Mouse (Mus musculus): ENCODE measurements around the gene Kcnma1. TPM values are rescaled to one million over a fixed set of nuclear protein-coding genes. Genes with fewer than 3 reads are reported as not detected.

The Kcnma1 gene
- polyA plus RNA-seq, 1 experiment from 2014 or later = 22.8 TPM

- no peak overlapping the region for H3K4me3 ChIP-seq (replicated peaks; ENCODE audit: low read length)
- no peak for ATAC-seq (ENCODE audit: low FRiP score)
- 86% methylated on average over 6 of the region's 6 CpGs for WGBS
These were observed 472.2 kb downstream of the Kcnma1 start for GRCm38 (mm10) chr14:23542131-23542530.

GRCm38 (mm10) chr14:23539621-23540020, 474.7 kb downstream of the Kcnma1 start:
- Histone ChIP-seq H3K4me3 (replicated peaks; ENCODE audit: low read length) (no peak overlapping the region), H3K27me3 (ENCODE audit: control insufficient read depth, insufficient read depth, low read length) (no peaks in the 10 kb centered on the region), H3K36me3 (replicated peaks; ENCODE audit: control insufficient read depth, insufficient read depth) (no peaks in the 10 kb centered on the region), H3K9ac (no peak overlapping the region), H3K9me3 (ENCODE audit: control insufficient read depth, low read length) (no peaks in the 10 kb centered on the region), H3K4me2 (replicated peaks) (no peak overlapping the region), H3K27ac (no peak overlapping the region), H3K4me1 (replicated peaks; ENCODE audit: control insufficient read depth, insufficient read depth, low read length) (no peaks in the 10 kb centered on the region)
- DNase-seq (ENCODE audit: low spot score) (no peak), ATAC-seq (ENCODE audit: low FRiP score) (no peak)
- WGBS = 87% methylated on average over 3 of the region's 3 CpGs

More at GRCm38 (mm10) chr14:23542131-23542530, 472.2 kb downstream of the Kcnma1 start:
- DNase-seq (ENCODE audit: low spot score) = no peak
- H3K4me1 ChIP-seq (replicated peaks; ENCODE audit: control insufficient read depth, insufficient read depth, low read length) = no peaks in the 10 kb centered on the region
- no peaks in the 10 kb centered on the region for H3K9me3 ChIP-seq (ENCODE audit: control insufficient read depth, low read length)
- H3K4me2 ChIP-seq (replicated peaks) = no peak overlapping the region
- H3K36me3 ChIP-seq (replicated peaks; ENCODE audit: control insufficient read depth, insufficient read depth) = no peaks in the 10 kb centered on the region
- H3K27me3 ChIP-seq (ENCODE audit: control insufficient read depth, insufficient read depth, low read length) = no peaks in the 10 kb centered on the region
- H3K9ac ChIP-seq = no peak overlapping the region
- H3K27ac ChIP-seq = no peak overlapping the region

- DNase-seq (ENCODE audit: low spot score) = no peak
- no peak overlapping the region for H3K27ac ChIP-seq
- H3K27me3 ChIP-seq (ENCODE audit: control insufficient read depth, insufficient read depth, low read length) = no peaks in the 10 kb centered on the region
- H3K9me3 ChIP-seq (ENCODE audit: control insufficient read depth, low read length) = no peaks in the 10 kb centered on the region
- no peak overlapping the region for H3K9ac ChIP-seq
- ATAC-seq (ENCODE audit: low FRiP score) = no peak
- H3K4me1 ChIP-seq (replicated peaks; ENCODE audit: control insufficient read depth, insufficient read depth, low read length) = no peaks in the 10 kb centered on the region
- 76% methylated on average over 3 of the region's 3 CpGs for WGBS
- no peak overlapping the region for H3K4me3 ChIP-seq (replicated peaks; ENCODE audit: low read length)
- H3K36me3 ChIP-seq (replicated peaks; ENCODE audit: control insufficient read depth, insufficient read depth) = no peaks in the 10 kb centered on the region
- no peak overlapping the region for H3K4me2 ChIP-seq (replicated peaks)
These were observed 480.9 kb downstream of the Kcnma1 start for GRCm38 (mm10) chr14:23533346-23533745.

- Histone ChIP-seq H3K4me1 (replicated peaks; ENCODE audit: control insufficient read depth, insufficient read depth, low read length) (no peaks in the 10 kb centered on the region), H3K4me2 (replicated peaks) (no peak overlapping the region), H3K27ac (no peak overlapping the region), H3K27me3 (ENCODE audit: control insufficient read depth, insufficient read depth, low read length) (no peaks in the 10 kb centered on the region), H3K36me3 (replicated peaks; ENCODE audit: control insufficient read depth, insufficient read depth) (no peaks in the 10 kb centered on the region), H3K4me3 (replicated peaks; ENCODE audit: low read length) (no peak overlapping the region), H3K9me3 (ENCODE audit: control insufficient read depth, low read length) (no peaks in the 10 kb centered on the region), H3K9ac (no peak overlapping the region)
- ATAC-seq (ENCODE audit: low FRiP score) (no peak), DNase-seq (ENCODE audit: low spot score) (no peak)
- WGBS = 80% methylated on average over 8 of the region's 8 CpGs
These were observed 482.4 kb downstream of the Kcnma1 start for GRCm38 (mm10) chr14:23531735-23532525.

GRCm38 (mm10) chr14:23529720-23530119, 484.6 kb downstream of the Kcnma1 start:
- WGBS = 11% methylated on average over 4 of the region's 4 CpGs

GRCm38 (mm10) chr14:23529229-23529628, 485.1 kb downstream of the Kcnma1 start:
- no peaks in the 10 kb centered on the region for H3K9me3 ChIP-seq (ENCODE audit: control insufficient read depth, low read length)
- 61% methylated on average over 1 of the region's 1 CpGs for WGBS
- no peaks in the 10 kb centered on the region for H3K36me3 ChIP-seq (replicated peaks; ENCODE audit: control insufficient read depth, insufficient read depth)
- no peak overlapping the region for H3K9ac ChIP-seq
- DNase-seq (ENCODE audit: low spot score) (no peak), ATAC-seq (ENCODE audit: low FRiP score) (no peak)
- no peak overlapping the region for H3K4me2 ChIP-seq (replicated peaks)
- no peaks in the 10 kb centered on the region for H3K4me1 ChIP-seq (replicated peaks; ENCODE audit: control insufficient read depth, insufficient read depth, low read length)
- H3K27ac ChIP-seq = no peak overlapping the region
- no peaks in the 10 kb centered on the region for H3K27me3 ChIP-seq (ENCODE audit: control insufficient read depth, insufficient read depth, low read length)
- no peak overlapping the region for H3K4me3 ChIP-seq (replicated peaks; ENCODE audit: low read length)

More at GRCm38 (mm10) chr14:23529720-23530119, 484.6 kb downstream of the Kcnma1 start:
- H3K4me2 ChIP-seq (replicated peaks) = no peak overlapping the region
- H3K27ac ChIP-seq = no peak overlapping the region
- no peaks in the 10 kb centered on the region for H3K9me3 ChIP-seq (ENCODE audit: control insufficient read depth, low read length)
- DNase-seq (ENCODE audit: low spot score) = peak; percentile 89
- H3K9ac ChIP-seq = no peak overlapping the region
- H3K4me1 ChIP-seq (replicated peaks; ENCODE audit: control insufficient read depth, insufficient read depth, low read length) = no peaks in the 10 kb centered on the region
- no peak overlapping the region for H3K4me3 ChIP-seq (replicated peaks; ENCODE audit: low read length)
- no peaks in the 10 kb centered on the region for H3K36me3 ChIP-seq (replicated peaks; ENCODE audit: control insufficient read depth, insufficient read depth)
- no peaks in the 10 kb centered on the region for H3K27me3 ChIP-seq (ENCODE audit: control insufficient read depth, insufficient read depth, low read length)
- ATAC-seq (ENCODE audit: low FRiP score) = no peak

GRCm38 (mm10) chr14:23525910-23526309, 488.4 kb downstream of the Kcnma1 start:
- no peaks in the 10 kb centered on the region for H3K36me3 ChIP-seq (replicated peaks; ENCODE audit: control insufficient read depth, insufficient read depth)
- 93% methylated on average over 1 of the region's 1 CpGs for WGBS
- no peak overlapping the region for H3K4me3 ChIP-seq (replicated peaks; ENCODE audit: low read length)
- no peaks in the 10 kb centered on the region for H3K27me3 ChIP-seq (ENCODE audit: control insufficient read depth, insufficient read depth, low read length)
- no peaks in the 10 kb centered on the region for H3K9me3 ChIP-seq (ENCODE audit: control insufficient read depth, low read length)
- ATAC-seq (ENCODE audit: low FRiP score) = no peak
- no peaks in the 10 kb centered on the region for H3K4me1 ChIP-seq (replicated peaks; ENCODE audit: control insufficient read depth, insufficient read depth, low read length)
- H3K4me2 ChIP-seq (replicated peaks) = no peak overlapping the region
- no peak overlapping the region for H3K27ac ChIP-seq
- no peak for DNase-seq (ENCODE audit: low spot score)
- H3K9ac ChIP-seq = no peak overlapping the region

- Histone ChIP-seq H3K4me3 (replicated peaks; ENCODE audit: low read length) (no peak overlapping the region), H3K27ac (no peak overlapping the region), H3K9me3 (ENCODE audit: control insufficient read depth, low read length) (no peaks in the 10 kb centered on the region), H3K36me3 (replicated peaks; ENCODE audit: control insufficient read depth, insufficient read depth) (no peaks in the 10 kb centered on the region), H3K4me2 (replicated peaks) (no peak overlapping the region), H3K27me3 (ENCODE audit: control insufficient read depth, insufficient read depth, low read length) (no peaks in the 10 kb centered on the region), H3K9ac (no peak overlapping the region), H3K4me1 (replicated peaks; ENCODE audit: control insufficient read depth, insufficient read depth, low read length) (no peaks in the 10 kb centered on the region)
- DNase-seq (ENCODE audit: low spot score) (no peak), ATAC-seq (ENCODE audit: low FRiP score) (no peak)
- 76% methylated on average over 6 of the region's 6 CpGs for WGBS
These were observed 490.3 kb downstream of the Kcnma1 start for GRCm38 (mm10) chr14:23523825-23524491.

GRCm38 (mm10) chr14:23522606-23523159, 491.6 kb downstream of the Kcnma1 start:
- Histone ChIP-seq H3K4me1 (replicated peaks; ENCODE audit: control insufficient read depth, insufficient read depth, low read length) (no peaks in the 10 kb centered on the region), H3K27me3 (ENCODE audit: control insufficient read depth, insufficient read depth, low read length) (no peaks in the 10 kb centered on the region), H3K9ac (no peak overlapping the region), H3K36me3 (replicated peaks; ENCODE audit: control insufficient read depth, insufficient read depth) (no peaks in the 10 kb centered on the region), H3K9me3 (ENCODE audit: control insufficient read depth, low read length) (no peaks in the 10 kb centered on the region), H3K4me3 (replicated peaks; ENCODE audit: low read length) (no peak overlapping the region), H3K4me2 (replicated peaks) (no peak overlapping the region), H3K27ac (no peak overlapping the region)
- ATAC-seq (ENCODE audit: low FRiP score) (no peak), DNase-seq (ENCODE audit: low spot score) (no peak)
- WGBS = 79% methylated on average over 4 of the region's 4 CpGs
